Mouse (Mus musculus) adrenal gland, postnatal 10 days (tissue): ENCODE measurements around the gene Pmpca. TPM values are rescaled to one million over a fixed set of nuclear protein-coding genes. Genes with fewer than 3 reads are reported as not detected.
"Not testable (repeated sequence)": the region's sequence is repeated elsewhere in the genome, so short reads cannot be mapped to it uniquely, and the experiment has no call there.

Experiments
- DNase-seq: peaks from one replicate; pipeline ENCODE4 v3.0.0; 2021; ENCODE audit warnings: mixed read lengths
- total RNA-seq, 2 experiments: library from RNA; stranded (reverse); gene quantifications; 2 replicates each; pipeline ENCODE4 v1.2.3; 2021

Gene Pmpca
- total RNA-seq, 2 experiments from 2014 or later: 125 to 129 TPM

GRCm38 (mm10) chr2:26368572-26368971 lies 20.6 kb upstream of the Pmpca start:
- peak; percentile 53 for DNase-seq

- no peak for DNase-seq
Observed at GRCm38 (mm10) chr2:26372396-26372795, 16.7 kb upstream of the Pmpca start.

DNA sequence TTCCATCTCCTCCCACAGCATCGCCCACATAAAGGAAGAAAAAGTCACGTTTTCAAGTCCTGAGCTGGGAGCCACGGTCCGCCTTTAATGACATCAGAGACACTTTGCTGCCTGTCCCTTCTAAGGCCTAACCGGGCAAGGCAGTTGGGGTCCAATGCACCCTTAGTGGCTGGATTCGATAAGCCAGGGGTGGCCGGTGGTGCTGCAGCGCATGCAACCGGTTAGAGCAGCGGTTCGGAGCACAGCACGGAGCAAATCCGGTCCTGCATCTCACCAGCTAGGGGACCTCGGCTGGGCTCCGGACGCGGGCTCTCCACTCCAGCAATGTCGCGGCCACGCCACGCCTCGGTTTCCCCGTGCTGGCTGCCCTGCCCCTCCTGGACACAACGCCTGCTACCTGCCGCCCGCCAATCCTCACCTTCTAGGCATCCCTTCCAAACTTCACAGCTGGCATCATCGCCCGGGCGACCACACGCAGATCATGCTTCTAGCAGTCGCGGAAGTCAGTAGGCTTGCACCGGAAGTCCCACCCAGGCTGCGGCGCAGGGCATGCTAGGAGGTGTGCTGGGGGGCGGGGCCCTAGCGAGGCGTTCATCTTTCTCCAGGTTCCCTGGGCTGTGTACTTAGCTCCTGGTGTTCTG lies 8.9 kb upstream of the Pmpca start, which contains the start of gene Snapc4:
Gene Snapc4, minus strand, starts transcription at position 523 of the 641 bp plus-strand sequence.
- peak; percentile 91 for DNase-seq

DNA sequence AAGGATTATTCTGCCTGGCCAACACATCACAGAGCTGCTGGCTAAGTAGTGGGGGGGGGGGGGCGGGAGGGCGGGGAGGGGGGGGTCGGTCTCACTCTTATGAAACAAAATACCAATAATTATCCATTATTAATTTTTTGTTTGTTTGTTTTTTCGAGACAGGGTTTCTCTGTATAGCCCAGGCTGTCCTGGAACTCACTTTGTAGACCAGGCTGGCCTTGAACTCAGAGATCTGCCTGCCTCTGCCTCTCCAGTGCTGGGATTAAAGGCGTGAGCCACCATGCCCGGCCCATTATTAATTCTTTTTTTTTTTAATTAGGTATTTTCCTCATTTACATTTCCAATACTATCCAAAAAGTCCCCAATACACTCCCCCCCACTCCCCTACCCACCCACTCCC lies 8.3 kb upstream of the Pmpca start:
- not testable (repeated sequence) for DNase-seq

DNA sequence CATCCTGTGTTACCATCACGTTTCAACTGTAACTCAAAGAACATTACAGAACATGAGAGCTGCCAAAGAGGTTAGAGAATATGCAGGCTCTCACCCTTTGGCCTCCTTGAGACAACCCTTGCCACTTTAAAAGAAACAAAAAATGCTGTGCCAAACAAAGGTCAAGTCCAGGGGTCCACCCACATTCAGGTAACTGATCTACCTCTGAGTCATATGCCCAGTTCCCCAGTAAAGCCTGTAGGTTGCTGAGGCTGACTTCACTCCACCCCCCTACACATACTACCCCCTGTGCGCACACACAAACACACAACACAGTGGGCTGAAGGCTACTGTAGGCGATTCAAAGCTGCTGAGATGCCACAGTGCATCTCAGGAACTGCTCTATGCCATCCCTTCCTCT lies 1.4 kb upstream of the Pmpca start:
- no peak for DNase-seq

GRCm38 (mm10) chr2:26388682-26389153 lies 421 bp upstream of the Pmpca start:
- peak; percentile 59 for DNase-seq

- DNase-seq: no peak
Observed at GRCm38 (mm10) chr2:26390954-26391353, 1.8 kb downstream of the Pmpca start.

- no peak for DNase-seq
Observed at GRCm38 (mm10) chr2:26391617-26392016, 2.5 kb downstream of the Pmpca start.

DNA sequence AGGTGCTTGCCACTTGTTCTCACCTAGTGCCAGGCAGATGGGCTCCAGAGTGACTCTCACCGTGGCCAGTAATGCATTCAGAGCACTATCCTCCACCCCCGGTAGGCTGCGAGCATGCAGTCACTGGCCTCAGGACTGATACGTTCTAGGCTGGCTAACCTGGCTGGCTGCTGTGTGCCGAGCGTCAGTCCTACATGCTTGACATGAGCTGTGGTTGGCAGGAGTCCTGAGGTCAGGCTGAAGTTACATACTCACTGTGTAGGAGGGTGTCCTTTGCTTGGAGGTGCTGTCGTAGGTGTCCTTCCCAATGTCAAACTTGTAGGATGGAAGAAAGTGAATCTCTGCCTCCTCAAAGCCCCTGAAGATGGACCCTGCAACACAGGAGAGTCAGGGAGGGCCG lies 9.8 kb downstream of the Pmpca start:
- DNase-seq: no peak

DNA sequence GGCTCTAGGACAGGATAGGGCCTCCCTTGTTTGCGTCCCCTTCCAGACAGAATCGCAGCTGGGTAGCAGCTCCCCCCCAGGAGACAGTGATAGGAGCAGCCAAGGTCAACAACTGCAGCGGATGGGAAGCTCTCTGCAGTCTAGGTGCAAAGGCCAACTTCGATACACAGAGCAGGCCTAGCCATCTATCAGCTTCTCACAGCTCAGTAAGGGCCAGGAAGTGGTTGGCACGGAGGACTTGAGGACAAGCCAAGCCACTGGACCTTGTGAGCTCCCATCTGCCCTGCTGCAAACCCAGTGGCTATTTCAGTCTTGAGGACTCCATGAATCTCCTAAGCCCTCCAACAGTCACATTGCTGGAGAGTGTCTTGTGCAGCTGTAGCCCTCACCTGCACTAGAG lies 10.5 kb downstream of the Pmpca start:
- no peak for DNase-seq

DNA sequence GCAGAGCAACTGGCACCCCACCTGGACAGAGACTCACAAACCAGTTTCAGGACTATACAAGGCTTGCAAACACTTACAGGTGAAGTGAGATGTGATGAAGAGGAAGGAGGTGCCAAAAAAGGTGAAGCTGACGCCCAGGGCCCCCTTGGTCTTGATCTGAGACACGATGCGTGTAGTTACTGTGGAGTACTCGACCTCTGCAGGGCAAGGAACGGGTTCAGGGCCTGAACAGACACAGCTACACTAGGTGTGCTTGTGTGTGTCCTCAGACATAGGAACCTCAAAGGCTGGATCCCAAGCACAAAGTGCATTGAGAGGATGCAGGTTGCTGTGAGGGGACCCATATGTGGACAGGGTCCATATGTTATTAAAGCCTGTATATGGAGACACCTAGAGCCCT lies 11.2 kb downstream of the Pmpca start:
- no peak for DNase-seq

DNA sequence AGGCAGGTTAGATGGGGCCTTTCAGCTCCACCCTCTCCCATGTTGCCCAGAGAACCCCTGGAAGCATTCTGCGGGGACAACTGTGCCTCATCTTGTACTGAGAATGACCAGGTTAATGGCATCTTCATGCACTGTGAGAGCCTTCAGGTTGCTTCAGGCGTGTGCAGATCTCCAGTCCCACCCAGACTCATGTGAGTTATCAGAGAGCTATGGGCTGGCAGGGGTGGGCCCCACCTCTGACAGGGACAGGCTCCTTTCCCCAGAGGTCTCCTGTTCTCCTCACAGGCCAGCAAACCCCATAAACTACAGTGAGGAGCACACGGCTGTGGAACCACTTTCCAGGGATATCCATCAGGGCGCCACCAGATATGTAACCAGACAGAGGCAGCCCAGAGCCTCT lies 11.9 kb downstream of the Pmpca start:
- no peak for DNase-seq

DNA sequence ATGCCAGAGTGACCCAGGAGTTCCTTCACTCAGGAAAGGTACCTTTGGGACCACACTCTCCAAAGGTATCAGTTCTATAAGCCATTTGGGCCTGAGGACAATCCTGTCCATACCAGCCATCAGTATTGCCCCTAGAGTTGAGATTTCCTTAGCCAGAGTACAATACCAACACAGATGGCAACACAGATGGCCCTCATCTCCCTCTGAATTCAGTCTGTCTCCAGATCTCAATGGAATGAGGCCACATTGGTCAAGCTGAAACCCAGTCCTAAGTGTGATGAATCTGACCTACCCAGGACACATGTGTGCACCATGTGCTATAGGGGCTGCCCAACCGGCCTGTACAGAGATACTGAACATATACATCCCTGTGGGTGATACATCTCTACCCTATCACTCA lies 13.1 kb downstream of the Pmpca start:
- no peak for DNase-seq

GRCm38 (mm10) chr2:26403306-26403705 lies 14.2 kb downstream of the Pmpca start:
- DNase-seq: no peak

DNA sequence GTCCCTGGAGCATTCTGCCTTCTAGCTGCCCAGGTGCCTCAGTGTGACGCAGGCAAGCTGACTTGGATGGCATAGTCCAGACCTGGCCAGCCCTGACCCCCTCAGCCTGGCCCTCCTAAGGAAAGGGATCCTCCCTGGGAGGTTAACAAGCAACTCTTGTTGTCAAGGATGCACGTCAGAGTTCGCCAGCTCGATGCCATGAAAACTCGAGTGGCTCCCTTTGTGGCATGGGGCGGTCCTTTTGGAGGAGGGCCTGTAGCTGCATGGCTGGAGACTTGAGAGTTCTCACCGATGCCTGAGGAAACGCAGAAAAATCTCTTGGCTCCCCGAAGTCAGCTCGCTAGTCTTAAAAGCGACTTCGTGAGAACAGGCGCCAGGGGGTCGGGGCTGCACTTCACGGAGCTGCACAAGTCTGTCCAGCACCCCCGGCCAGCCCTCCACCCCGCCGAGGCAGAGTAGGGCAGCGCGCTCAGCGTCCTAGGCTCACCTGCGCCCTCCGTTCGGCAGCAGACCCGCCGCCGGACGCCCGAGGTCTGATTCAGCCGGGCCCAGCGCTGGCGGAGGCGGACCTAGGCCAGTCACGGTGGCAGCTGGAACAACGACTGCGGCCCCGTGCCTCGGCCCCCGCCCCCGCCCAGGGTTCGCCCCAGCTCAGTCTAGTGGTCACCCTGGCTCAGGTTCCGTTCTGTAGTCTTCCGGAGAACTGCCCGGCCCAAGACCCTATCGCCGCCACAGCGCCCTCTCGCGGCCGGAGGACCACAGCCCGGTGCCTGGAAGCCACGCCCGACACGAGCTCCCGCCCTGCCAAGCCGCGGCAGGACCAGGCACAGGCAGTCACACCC lies 19.6 kb downstream of the Pmpca start, which contains the start of gene Inpp5e:
Gene Inpp5e, minus strand, starts transcription at position 689 of the 842 bp plus-strand sequence.
- DNase-seq: peak; percentile 100

GRCm38 (mm10) chr2:26409362-26409761 lies 20.2 kb downstream of the Pmpca start:
- no peak for DNase-seq

GRCm38 (mm10) chr2:26410091-26410490 lies 21.0 kb downstream of the Pmpca start:
- peak; percentile 22 for DNase-seq

- DNase-seq: peak; percentile 53
Observed at GRCm38 (mm10) chr2:26410931-26411411, 21.8 kb downstream of the Pmpca start.

DNA sequence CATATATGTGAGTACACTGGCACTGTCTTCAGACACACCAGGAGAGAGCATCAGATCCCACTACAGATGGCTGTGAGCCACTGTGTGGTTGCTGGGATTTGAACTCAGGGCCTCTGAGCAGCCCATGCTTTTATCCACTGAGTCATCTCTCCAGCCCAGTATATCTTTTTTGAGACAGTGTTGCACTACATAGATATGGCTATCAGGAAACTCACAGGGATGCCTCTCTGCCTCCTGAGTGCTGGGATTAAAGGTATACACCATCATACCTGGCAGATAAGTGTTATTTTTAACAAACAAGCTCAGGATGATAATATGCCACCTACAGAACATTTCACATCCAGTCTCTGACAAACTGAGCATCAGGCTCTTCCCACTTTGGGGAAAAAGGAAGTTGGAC lies 27.9 kb downstream of the Pmpca start:
- DNase-seq: no peak

- DNase-seq: no peak
Observed at GRCm38 (mm10) chr2:26418120-26418519, 29.0 kb downstream of the Pmpca start.

GRCm38 (mm10) chr2:26421969-26422368 lies 32.8 kb downstream of the Pmpca start:
- DNase-seq: no peak

DNA sequence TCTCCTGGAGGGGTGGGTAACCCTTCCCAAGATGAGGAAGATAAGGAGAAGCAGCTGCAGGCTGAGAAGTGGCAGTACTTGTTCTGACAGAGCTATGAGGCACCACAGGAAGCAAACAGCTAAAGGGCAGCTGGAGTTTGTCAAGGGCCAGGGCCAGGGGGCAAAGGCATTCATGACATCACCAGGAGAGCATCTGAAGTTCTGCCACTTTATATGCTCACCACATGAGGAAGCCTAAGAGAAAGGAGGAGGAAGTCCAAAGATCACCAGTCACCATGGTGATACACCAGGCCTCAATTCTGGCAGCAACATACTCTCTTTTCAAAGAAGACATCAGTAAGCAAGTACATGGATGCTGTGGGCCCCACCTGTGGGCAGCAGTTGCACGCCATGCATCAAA lies 33.9 kb downstream of the Pmpca start:
- no peak for DNase-seq

- no peak for DNase-seq
Observed at GRCm38 (mm10) chr2:26424541-26424940, 35.4 kb downstream of the Pmpca start.
